In genomic region chr11:120948861-120949851, GRCm38 (mm10) we compare ENCODE assay signal across 8 mouse cellular contexts. TPM values are rescaled to one million over a fixed set of nuclear protein-coding genes. Genes with fewer than 3 reads are reported as not detected.
DNase-seq lines count a peak whose midpoint lies in the region; ATAC-seq and TF ChIP-seq lines count a peak whose summit lies in the region.

No protein-coding gene starts in this region.

- no peaks in the 10 kb centered on the region for H3K9me3 ChIP-seq in heart, embryonic 13.5 days
- H3K9me3 ChIP-seq in limb, embryonic 11.5 days (ENCODE audit: control insufficient read depth, low read length): no peaks in the 10 kb centered on the region
- no peaks in the 10 kb centered on the region for H3K9me3 ChIP-seq in midbrain, embryonic 13.5 days

- ATAC-seq in heart, embryonic 13.5 days (ENCODE audit: extremely low read depth, insufficient number of reproducible peaks, low FRiP score, low TSS enrichment): peak; percentile 43; the same call in 1 of the 2 replicates
- no peak for ATAC-seq in limb, embryonic 11.5 days (ENCODE audit: insufficient number of reproducible peaks, low FRiP score, low TSS enrichment, low read depth)
- no peak for ATAC-seq in midbrain, embryonic 13.5 days

- DNase-seq in layer of hippocampus, adult 2 months (ENCODE audit: low spot score in 2 of 2): no peak
- DNase-seq in layer of hippocampus, postnatal 10 days (ENCODE audit: low spot score in 2 of 2): no peak
- peak; percentile 89 for DNase-seq in embryo, embryonic 11 days
- peak; percentile 79 for DNase-seq in limb, embryonic 11.5 days (ENCODE audit: low spot score)
- DNase-seq in testis, postnatal 10 days (ENCODE audit: low spot score): peak; percentile 72
- DNase-seq in adipocyte (ENCODE audit: low spot score): no peak

- H3K27ac ChIP-seq in layer of hippocampus, adult 2 months: no peak overlapping the region
- peak overlapping the region; percentile 92 for H3K27ac ChIP-seq in heart, embryonic 13.5 days (replicated peaks)
- H3K27ac ChIP-seq in limb, embryonic 11.5 days (replicated peaks; ENCODE audit: low read depth, low read length): peak overlapping the region; percentile 24; the same call in 1 of the 2 replicates
- no peak overlapping the region for H3K27ac ChIP-seq in midbrain, embryonic 13.5 days

- H3K4me2 ChIP-seq in heart, embryonic 13.5 days: peak overlapping the region; percentile 74
- H3K4me2 ChIP-seq in limb, embryonic 11.5 days (ENCODE audit: low read depth, severe bottlenecking): peak overlapping the region; percentile 73
- H3K4me2 ChIP-seq in midbrain, embryonic 13.5 days (replicated peaks): peak overlapping the region; percentile 59

- peaks cover 7% of the 10 kb centered on the region for H3K36me3 ChIP-seq in heart, embryonic 13.5 days
- H3K36me3 ChIP-seq in limb, embryonic 11.5 days (ENCODE audit: control insufficient read depth, insufficient read depth, low read length): no peaks in the 10 kb centered on the region
- no peaks in the 10 kb centered on the region for H3K36me3 ChIP-seq in midbrain, embryonic 13.5 days

- peaks cover 57% of the 10 kb centered on the region for H3K4me1 ChIP-seq in heart, embryonic 13.5 days
- H3K4me1 ChIP-seq in limb, embryonic 11.5 days (ENCODE audit: control insufficient read depth, insufficient read depth, low read length): peaks cover 6% of the 10 kb centered on the region; the same call in 1 of the 2 replicates
- H3K4me1 ChIP-seq in midbrain, embryonic 13.5 days (replicated peaks): peaks cover 36% of the 10 kb centered on the region

- peak overlapping the region; percentile 45 for H3K4me3 ChIP-seq in layer of hippocampus, adult 2 months
- H3K4me3 ChIP-seq in heart, embryonic 13.5 days: peak overlapping the region; percentile 80
- H3K4me3 ChIP-seq in limb, embryonic 11.5 days (ENCODE audit: low read depth, low read length): peak overlapping the region; percentile 57
- peak overlapping the region; percentile 43 for H3K4me3 ChIP-seq in midbrain, embryonic 13.5 days (replicated peaks)

- peak overlapping the region; percentile 94 for H3K9ac ChIP-seq in heart, embryonic 13.5 days
- H3K9ac ChIP-seq in limb, embryonic 11.5 days (ENCODE audit: low read length): peak overlapping the region; percentile 76
- H3K9ac ChIP-seq in midbrain, embryonic 13.5 days (replicated peaks): peak overlapping the region; percentile 34

- H3K27me3 ChIP-seq in heart, embryonic 13.5 days (replicated peaks): peaks cover 15% of the 10 kb centered on the region; the same call in 1 of the 2 replicates
- H3K27me3 ChIP-seq in limb, embryonic 11.5 days (ENCODE audit: control insufficient read depth, insufficient read depth, low read length): 0 out of 2 replicates have a peak, but pooled peaks cover 2% of the 10 kb centered on the region
- H3K27me3 ChIP-seq in midbrain, embryonic 13.5 days: peaks cover 42% of the 10 kb centered on the region

- peak; percentile 21 for TF ChIP-seq CTCF in layer of hippocampus, adult 2 months (conservative IDR thresholded peaks at IDR 0.05)

- under 1% methylated on average over 75 of the region's 75 CpGs for WGBS in heart, embryonic 13.5 days
- WGBS in limb, embryonic 11.5 days: under 1% methylated on average over 64 of the region's 75 CpGs
- 1% methylated on average over 69 of the region's 75 CpGs for WGBS in midbrain, embryonic 13.5 days

RNA-seq across cellular contexts. Expression of gene Slc16a3, which starts 0.9 kb away (rescaled TPM):
- 1 to 10 TPM; 1.6 to 1.9 TPM for total RNA-seq in layer of hippocampus, adult 2 months (2021)
- total RNA-seq in layer of hippocampus, postnatal 10 days (2021): 1 to 10 TPM; 2.9 to 4.1 TPM
- 224 and 258 TPM in 2 replicates for polyA plus RNA-seq in heart, embryonic 13.5 days (2015; fragmentation: Nextera tagmentation; extraction: Ambion mirVana)
- 48.2 and 58.1 TPM in 2 replicates for polyA plus RNA-seq in limb, embryonic 11.5 days (2014; fragmentation: Nextera tagmentation; extraction: Ambion mirVana)
- 10.1 and 14.0 TPM in 2 replicates for polyA plus RNA-seq in midbrain, embryonic 13.5 days (2015; fragmentation: Nextera tagmentation; extraction: Ambion mirVana)

RNA-seq across cellular contexts. Expression of gene Ccdc57, which starts 16.5 kb away (rescaled TPM):
- 1 to 10 TPM; 8.4 to 8.7 TPM for total RNA-seq in layer of hippocampus, adult 2 months (2021)
- total RNA-seq in layer of hippocampus, postnatal 10 days (2021): 1 to 10 TPM; 7.3 to 7.4 TPM
- 3.1 and 3.7 TPM in 2 replicates for polyA plus RNA-seq in heart, embryonic 13.5 days (2015; fragmentation: Nextera tagmentation; extraction: Ambion mirVana)
- 5.0 and 5.1 TPM in 2 replicates for polyA plus RNA-seq in limb, embryonic 11.5 days (2014; fragmentation: Nextera tagmentation; extraction: Ambion mirVana)
- polyA plus RNA-seq in midbrain, embryonic 13.5 days (2015; fragmentation: Nextera tagmentation; extraction: Ambion mirVana): 5.2 and 6.1 TPM in 2 replicates

RNA-seq across cellular contexts. Expression of gene Csnk1d, which starts 42.0 kb away (rescaled TPM):
- 100 to 1,000 TPM; 133 to 136 TPM for total RNA-seq in layer of hippocampus, adult 2 months (2021)
- 100 to 1,000 TPM; 115 TPM for total RNA-seq in layer of hippocampus, postnatal 10 days (2021)
- 71.4 and 71.5 TPM in 2 replicates for polyA plus RNA-seq in heart, embryonic 13.5 days (2015; fragmentation: Nextera tagmentation; extraction: Ambion mirVana)
- 67.1 and 84.5 TPM in 2 replicates for polyA plus RNA-seq in limb, embryonic 11.5 days (2014; fragmentation: Nextera tagmentation; extraction: Ambion mirVana)
- polyA plus RNA-seq in midbrain, embryonic 13.5 days (2015; fragmentation: Nextera tagmentation; extraction: Ambion mirVana): 152 and 161 TPM in 2 replicates

Comparison
In these comparisons a context has a peak if more than half of its experiments do, and no peak if none do; other contexts are left out.
1. DNase-seq: peak in embryo, embryonic 11 days (single experiment), limb, embryonic 11.5 days (single experiment) and testis, postnatal 10 days (single experiment); none in layer of hippocampus, adult 2 months (0 of 2), layer of hippocampus, postnatal 10 days (0 of 2) and adipocyte (single experiment).
2. H3K27ac ChIP-seq: peak in heart, embryonic 13.5 days (single experiment) and limb, embryonic 11.5 days (single experiment); none in layer of hippocampus, adult 2 months (single experiment) and midbrain, embryonic 13.5 days (single experiment).
3. H3K9ac ChIP-seq: peak in every context shown above with its lines; median percentile 94 in heart, embryonic 13.5 days; 76 in limb, embryonic 11.5 days; 34 in midbrain, embryonic 13.5 days.
4. Peak in every context shown above with its lines, with median percentiles within 50 percentile points of each other: H3K4me3 ChIP-seq and H3K4me2 ChIP-seq.